Mouse (Mus musculus): ENCODE results near the gene Ppig.
"Not testable (repeated sequence)": the region's sequence is repeated elsewhere in the genome, so short reads cannot be mapped to it uniquely, and the experiment has no call there.

The Ppig gene

GRCm38 (mm10) chr2:69722273-69722649 lies at the start of gene Ppig:
TSS of gene Ppig (plus strand) at chr2:69722545.
- in situ Hi-C loops (cut with MboI, MseI), result no loop called here

GRCm38 (mm10) chr2:69673723-69674122 lies 48.6 kb upstream of the Ppig start:
- in situ Hi-C loops (cut with MboI, MseI), result no loop called here

GRCm38 (mm10) chr2:69675266-69675665 lies 47.1 kb upstream of the Ppig start:
- in situ Hi-C loops (cut with MboI, MseI), result no loop called here

- in situ Hi-C loops (cut with MboI, MseI), result no loop called here
Observed at GRCm38 (mm10) chr2:69676713-69677112, 45.6 kb upstream of the Ppig start.

- in situ Hi-C loops (cut with MboI, MseI), result not testable (repeated sequence)
Observed at GRCm38 (mm10) chr2:69677215-69677614, 45.1 kb upstream of the Ppig start.

GRCm38 (mm10) chr2:69679990-69680389 lies 42.4 kb upstream of the Ppig start:
- in situ Hi-C loops (cut with MboI, MseI), result no loop called here

GRCm38 (mm10) chr2:69681931-69682330 lies 40.4 kb upstream of the Ppig start:
- in situ Hi-C loops (cut with MboI, MseI), result no loop called here

GRCm38 (mm10) chr2:69683036-69683805 lies 39.1 kb upstream of the Ppig start:
- in situ Hi-C loops (cut with MboI, MseI), result no loop called here

GRCm38 (mm10) chr2:69684488-69684887 lies 37.9 kb upstream of the Ppig start:
- in situ Hi-C loops (cut with MboI, MseI), result no loop called here

- in situ Hi-C loops (cut with MboI, MseI), result no loop called here
Observed at GRCm38 (mm10) chr2:69690214-69690613, 32.1 kb upstream of the Ppig start.

- in situ Hi-C loops (cut with MboI, MseI), result no loop called here
Observed at GRCm38 (mm10) chr2:69690843-69691242, 31.5 kb upstream of the Ppig start.

GRCm38 (mm10) chr2:69693501-69693900 lies 28.8 kb upstream of the Ppig start:
- in situ Hi-C loops (cut with MboI, MseI), result no loop called here

- in situ Hi-C loops (cut with MboI, MseI), result no loop called here
Observed at GRCm38 (mm10) chr2:69700446-69700845, 21.9 kb upstream of the Ppig start.

- in situ Hi-C loops (cut with MboI, MseI), result loop anchor here (5.0 kb wide), 1 partner anchor 65 kb away; the partner anchor contains the start of gene Bbs5
Observed at GRCm38 (mm10) chr2:69712171-69712570, 10.2 kb upstream of the Ppig start.

GRCm38 (mm10) chr2:69712981-69713625 lies 9.2 kb upstream of the Ppig start, which contains the start of gene Fastkd1:
TSS of gene Fastkd1 (minus strand) at chr2:69713516.
- in situ Hi-C loops (cut with MboI, MseI), result loop anchor here (5.0 kb wide), 1 partner anchor 66 kb away; the partner anchor contains the start of gene Bbs5

GRCm38 (mm10) chr2:69713626-69714014 lies 8.7 kb upstream of the Ppig start:
- in situ Hi-C loops (cut with MboI, MseI), result loop anchor here (5.0 kb wide), 1 partner anchor 66 kb away; the partner anchor contains the start of gene Bbs5

- in situ Hi-C loops (cut with MboI, MseI), result loop anchor here (5.0 kb wide), 1 partner anchor 67 kb away; the partner anchor contains the start of gene Bbs5
Observed at GRCm38 (mm10) chr2:69714126-69714525, 8.2 kb upstream of the Ppig start.

- in situ Hi-C loops (cut with MboI, MseI), result no loop called here
Observed at GRCm38 (mm10) chr2:69716483-69716882, 5.9 kb upstream of the Ppig start.

- in situ Hi-C loops (cut with MboI, MseI), result no loop called here
Observed at GRCm38 (mm10) chr2:69719121-69719520, 3.2 kb upstream of the Ppig start.

GRCm38 (mm10) chr2:69722650-69723518 lies 539 bp downstream of the Ppig start:
- in situ Hi-C loops (cut with MboI, MseI), result no loop called here

GRCm38 (mm10) chr2:69723519-69723825 lies 1.1 kb downstream of the Ppig start:
- in situ Hi-C loops (cut with MboI, MseI), result no loop called here

- in situ Hi-C loops (cut with MboI, MseI), result no loop called here
Observed at GRCm38 (mm10) chr2:69745091-69745490, 22.7 kb downstream of the Ppig start.
